Mouse (Mus musculus): ENCODE measurements at regions not wholly inside any gene's neighbourhood (a gene's known extent, or its start where the extent isn't known, plus 50 kb on each side); places are given as distances from the start of the nearest gene placed in this dataset.

DNA sequence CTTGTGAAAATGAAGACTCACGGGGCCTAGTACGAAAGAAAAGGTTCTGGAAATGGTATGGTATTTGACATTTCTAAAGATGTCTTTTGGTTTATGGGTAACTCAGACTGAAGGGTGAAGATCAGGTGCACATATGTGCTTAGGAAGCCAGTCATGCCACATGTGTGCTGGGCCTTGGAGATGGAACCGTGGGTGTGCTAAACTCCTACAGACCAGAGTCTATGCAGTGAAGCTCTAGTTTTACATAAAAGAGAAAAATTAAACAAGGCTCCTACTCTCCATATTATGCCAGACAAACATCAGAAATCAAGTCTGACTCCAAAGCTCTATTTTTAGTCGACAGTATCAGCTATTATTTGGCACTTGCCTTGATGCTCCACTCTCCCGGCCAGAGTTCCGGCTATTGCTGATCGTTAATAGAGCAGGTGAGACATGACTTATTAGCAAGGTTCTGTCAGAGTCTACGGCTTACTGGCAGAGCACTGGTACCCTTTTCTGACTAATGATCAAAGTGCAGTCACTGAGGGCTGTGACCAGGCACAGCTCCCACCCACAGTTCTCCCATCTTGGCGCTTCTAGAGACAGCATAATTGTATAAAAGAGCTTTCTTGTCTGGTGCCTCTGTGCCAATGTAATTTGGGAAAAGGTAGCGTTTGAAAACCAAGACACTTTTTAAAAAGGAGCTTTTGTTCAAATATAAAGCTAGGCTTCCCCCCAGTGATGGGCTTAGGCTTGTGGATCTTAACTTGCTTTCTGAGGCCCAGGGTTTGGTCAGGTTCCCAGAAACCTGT lies 119.2 kb upstream of the Ccdc122 start:
- no peak for DNase-seq (ENCODE audit: low read depth, low spot score)

DNA sequence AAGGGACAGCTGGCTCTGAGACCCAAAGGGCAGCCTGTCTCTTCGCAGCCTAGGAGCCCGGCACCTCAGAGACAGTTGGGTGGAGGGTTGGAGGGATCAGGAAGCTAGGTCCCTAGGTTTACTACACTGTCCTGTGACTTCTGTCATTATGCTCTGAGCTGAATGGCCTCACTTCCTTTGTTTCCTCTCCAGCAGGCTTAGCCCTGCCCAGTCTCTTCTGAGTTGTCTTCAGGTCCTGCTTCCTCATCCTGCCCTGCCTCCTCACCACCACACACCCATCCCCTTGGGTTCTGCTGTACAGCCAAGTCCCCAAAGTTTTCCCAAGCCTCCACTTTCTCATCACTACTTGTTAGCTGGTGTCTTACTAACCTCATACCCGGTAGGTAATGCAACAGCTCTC lies 122.7 kb upstream of the Ccdc122 start:
- no peak for DNase-seq (ENCODE audit: low read depth, low spot score)

- peak; percentile 13 for DNase-seq (ENCODE audit: low read depth, low spot score)
Observed at GRCm38 (mm10) chr14:76912301-76913001, 124.1 kb upstream of the Ccdc122 start.

DNA sequence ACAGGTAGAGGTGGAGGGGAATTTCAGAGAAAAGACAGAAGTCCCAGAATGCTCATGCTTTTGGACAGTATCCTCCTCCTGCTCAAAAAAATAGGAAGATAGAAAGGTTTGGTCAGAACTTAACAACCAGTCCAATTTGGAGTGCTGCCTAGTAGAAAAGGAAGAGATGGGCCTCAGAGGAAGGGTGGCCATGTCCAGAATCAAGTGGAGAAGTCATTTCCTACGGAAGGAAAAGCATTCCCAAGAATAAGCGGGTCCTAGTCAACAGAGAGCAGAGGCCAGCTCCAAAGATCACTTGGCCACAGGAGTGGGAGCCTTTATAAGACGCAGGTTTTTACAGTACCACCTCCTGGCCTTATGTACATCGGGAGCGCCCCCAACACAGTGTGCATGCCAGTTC lies 125.3 kb upstream of the Ccdc122 start:
- no peak for DNase-seq (ENCODE audit: low read depth, low spot score)

DNA sequence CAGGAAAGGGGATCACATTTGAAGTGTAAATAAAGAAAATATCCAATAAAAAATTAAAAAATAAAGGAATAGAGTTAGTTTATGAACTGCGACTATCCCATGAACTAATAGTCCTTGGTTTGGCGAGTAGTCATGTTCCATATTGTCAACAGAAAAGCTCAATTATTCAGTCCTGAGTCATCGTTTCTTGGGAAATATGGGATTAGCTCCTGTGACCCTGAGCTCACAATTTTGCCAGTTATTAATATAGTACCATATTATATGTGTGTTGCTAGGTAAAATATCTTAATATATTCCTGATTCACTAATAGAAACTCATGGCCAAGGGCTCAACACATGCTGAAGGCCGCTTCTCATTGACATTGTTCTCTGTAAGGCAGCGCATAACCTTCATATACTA lies 126.4 kb upstream of the Ccdc122 start:
- no peak for DNase-seq (ENCODE audit: low read depth, low spot score)

GRCm38 (mm10) chr14:76907941-76908340 lies 128.6 kb upstream of the Ccdc122 start:
- DNase-seq (ENCODE audit: low read depth, low spot score): peak; percentile 25

GRCm38 (mm10) chr14:76902962-76903757 lies 133.4 kb upstream of the Ccdc122 start:
- no peak for DNase-seq (ENCODE audit: low read depth, low spot score)

- DNase-seq (ENCODE audit: low read depth, low spot score): no peak
Observed at GRCm38 (mm10) chr14:76901490-76901889, 135.1 kb upstream of the Ccdc122 start.

DNA sequence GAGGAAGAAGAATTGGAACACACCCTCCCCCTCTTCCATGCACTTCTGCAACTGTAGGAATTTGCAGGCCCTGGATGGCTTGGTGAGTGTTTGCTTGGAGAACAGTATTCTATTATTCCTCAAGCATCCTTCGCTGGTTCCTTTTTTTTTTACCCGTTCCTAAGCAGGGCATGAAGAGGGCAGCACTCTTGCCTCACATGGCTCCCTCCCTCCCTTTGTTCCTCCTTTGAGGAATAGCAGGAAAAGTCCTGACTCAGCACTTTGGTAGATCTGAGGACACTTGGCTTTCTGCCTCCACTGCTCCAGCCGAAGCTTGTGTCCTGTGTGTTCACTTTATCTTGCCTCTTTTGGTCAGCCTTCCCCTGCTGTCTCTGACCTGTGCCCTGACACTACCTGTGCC lies 137.2 kb upstream of the Ccdc122 start:
- DNase-seq (ENCODE audit: low read depth, low spot score): peak; percentile 19

GRCm38 (mm10) chr14:76887708-76888107 lies 148.9 kb upstream of the Ccdc122 start:
- no peak for DNase-seq (ENCODE audit: low read depth, low spot score)

- DNase-seq (ENCODE audit: low read depth, low spot score): no peak
Observed at GRCm38 (mm10) chr14:76887201-76887600, 149.4 kb upstream of the Ccdc122 start.

- DNase-seq (ENCODE audit: low read depth, low spot score): no peak
Observed at GRCm38 (mm10) chr14:76883231-76883651, 153.3 kb upstream of the Ccdc122 start.

GRCm38 (mm10) chr14:76882711-76883171 lies 153.8 kb upstream of the Ccdc122 start:
- peak; percentile 72 for DNase-seq (ENCODE audit: low read depth, low spot score)

GRCm38 (mm10) chr14:76880851-76881250 lies 155.7 kb upstream of the Ccdc122 start:
- DNase-seq (ENCODE audit: low read depth, low spot score): no peak

DNA sequence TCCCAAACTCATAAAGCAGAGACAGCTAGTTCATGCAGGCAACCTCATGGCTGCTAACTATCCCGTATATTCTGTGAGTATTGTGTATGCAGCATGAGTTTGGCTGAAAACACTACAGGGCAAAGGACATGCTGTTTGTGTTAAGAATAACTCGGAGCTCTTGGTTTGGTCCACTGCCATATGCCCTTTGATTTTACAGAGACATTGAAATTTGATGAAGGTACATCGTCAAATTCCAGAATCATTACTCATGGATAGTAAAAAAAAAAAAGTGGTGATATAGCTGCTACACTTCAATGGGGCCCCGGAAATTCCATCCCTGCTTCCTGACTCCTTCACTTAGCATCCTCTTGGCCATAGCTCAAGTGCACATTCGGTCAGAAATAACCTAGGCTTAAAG lies 159.3 kb upstream of the Ccdc122 start:
- no peak for DNase-seq (ENCODE audit: low read depth, low spot score)

GRCm38 (mm10) chr14:76876015-76876414 lies 160.6 kb upstream of the Ccdc122 start:
- no peak for DNase-seq (ENCODE audit: low read depth, low spot score)

GRCm38 (mm10) chr14:76875266-76875900 lies 161.2 kb upstream of the Ccdc122 start:
- no peak for DNase-seq (ENCODE audit: low read depth, low spot score)

DNA sequence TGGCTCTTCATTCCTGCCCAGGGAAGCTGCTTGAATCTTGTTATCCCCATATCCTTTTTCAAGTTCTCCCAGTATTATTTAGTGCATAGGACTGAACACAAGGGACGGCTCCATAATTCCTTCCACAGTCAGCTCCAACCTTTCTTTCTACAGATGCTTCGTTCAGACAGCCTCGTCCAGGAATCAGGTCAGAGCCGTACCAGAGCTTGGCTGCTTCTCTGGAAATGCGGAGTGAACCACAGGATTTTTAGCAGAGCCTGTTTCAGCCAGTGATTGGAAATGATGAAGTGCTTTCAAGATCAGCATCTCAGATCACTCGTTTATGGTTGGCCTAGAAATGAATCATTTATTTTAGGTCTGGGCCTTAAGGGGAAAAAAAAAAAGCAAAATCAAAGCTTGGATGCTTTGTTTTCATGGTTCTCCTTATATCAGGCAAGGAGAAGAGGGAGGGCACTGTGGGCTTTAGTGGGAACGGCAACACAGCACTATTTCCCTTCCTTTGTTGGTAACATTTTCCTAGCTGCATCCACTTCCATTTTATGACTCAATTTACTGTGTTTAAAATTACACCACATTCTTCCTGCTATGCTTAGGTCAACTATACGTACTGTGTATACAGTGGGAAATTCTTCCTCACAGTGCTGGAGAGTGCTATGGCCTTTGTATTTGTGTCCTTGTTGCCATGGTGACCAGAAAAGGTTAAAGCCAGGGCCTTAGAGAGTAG lies 161.9 kb upstream of the Ccdc122 start:
- no peak for DNase-seq (ENCODE audit: low read depth, low spot score)

DNA sequence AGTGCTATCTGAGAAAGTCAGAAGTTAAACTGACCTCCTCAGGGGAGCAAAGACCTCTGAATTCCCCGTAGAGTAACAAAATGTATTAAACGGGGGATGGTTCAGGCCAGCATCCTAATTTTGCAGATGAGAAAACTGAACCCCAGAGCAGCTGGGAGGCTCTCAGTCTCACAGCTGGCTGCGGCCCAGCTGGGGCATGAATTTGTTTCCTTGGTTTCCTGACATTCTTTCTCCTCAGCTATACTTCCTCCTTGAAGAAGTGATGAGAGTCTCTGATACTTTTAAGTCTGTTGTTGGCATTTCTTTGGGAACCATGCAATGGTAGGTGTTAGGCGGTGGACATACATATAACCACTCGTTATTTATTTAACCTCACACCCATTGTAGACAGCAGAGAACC lies 162.9 kb upstream of the Ccdc122 start:
- no peak for DNase-seq (ENCODE audit: low read depth, low spot score)

DNA sequence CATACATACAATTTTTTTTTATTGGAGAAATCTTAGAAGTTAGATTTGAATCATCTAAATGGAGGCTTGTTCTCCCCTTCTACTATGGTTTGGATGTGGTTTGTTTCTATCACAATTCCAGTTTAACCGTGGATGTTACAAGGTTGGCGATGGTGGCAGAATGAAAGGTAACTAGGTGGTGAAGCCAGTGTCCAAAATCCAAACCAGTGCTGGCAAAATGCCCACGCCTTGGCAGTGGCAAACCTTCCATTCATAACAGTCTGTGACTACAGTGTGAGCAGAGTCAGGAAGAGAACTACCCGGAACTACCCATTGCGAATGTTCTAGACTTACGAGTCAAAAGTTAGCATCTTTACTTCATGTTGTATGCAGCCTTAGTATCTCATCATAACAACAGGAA lies 163.6 kb upstream of the Ccdc122 start:
- no peak for DNase-seq (ENCODE audit: low read depth, low spot score)

GRCm38 (mm10) chr14:76872510-76872909 lies 164.1 kb upstream of the Ccdc122 start:
- no peak for DNase-seq (ENCODE audit: low read depth, low spot score)
